Mouse (Mus musculus) layer of hippocampus, adult 18-20 months (tissue): ENCODE data around the gene Stk17b. TPM values are rescaled to one million over a fixed set of nuclear protein-coding genes. Genes with fewer than 3 reads are reported as not detected.
"Not testable (repeated sequence)": the region's sequence is repeated elsewhere in the genome, so short reads cannot be mapped to it uniquely, and the experiment has no call there.

Experiments used
- DNase-seq, 2 experiments: peaks; one replicate each; pipeline ENCODE4 v3.0.0; 2022; ENCODE audit warnings: low spot score in 2 of 2
- total RNA-seq, 2 experiments: library from RNA; stranded (reverse); gene quantifications; 2 replicates each; pipeline ENCODE4 v1.2.3; 2021

The Stk17b gene
- total RNA-seq, 2 experiments from 2014 or later, result 2.6 to 5.3 TPM

GRCm38 (mm10) chr1:53784291-53784720, 718 bp downstream of the Stk17b start:
- peak in 1 of 2 experiments; percentile 8 for DNase-seq

- no peak for DNase-seq
These were observed 2.1 kb downstream of the Stk17b start for GRCm38 (mm10) chr1:53782956-53783355.

GRCm38 (mm10) chr1:53782079-53782478, 2.9 kb downstream of the Stk17b start:
- DNase-seq, result no peak

GRCm38 (mm10) chr1:53781311-53781710, 3.7 kb downstream of the Stk17b start:
- no peak for DNase-seq

GRCm38 (mm10) chr1:53776176-53776905, 8.7 kb downstream of the Stk17b start:
- no peak for DNase-seq

- DNase-seq, result no peak
These were observed 9.5 kb downstream of the Stk17b start for GRCm38 (mm10) chr1:53775545-53775944.

- DNase-seq, result no peak
These were observed 10.0 kb downstream of the Stk17b start for GRCm38 (mm10) chr1:53775036-53775435.

- no peak for DNase-seq
These were observed 10.5 kb downstream of the Stk17b start for GRCm38 (mm10) chr1:53774571-53774970.

- no peak for DNase-seq
These were observed 11.0 kb downstream of the Stk17b start for GRCm38 (mm10) chr1:53773994-53774393.

GRCm38 (mm10) chr1:53772967-53773366, 12.1 kb downstream of the Stk17b start:
- DNase-seq, result no peak

GRCm38 (mm10) chr1:53771476-53771875, 13.5 kb downstream of the Stk17b start:
- DNase-seq, result no peak

GRCm38 (mm10) chr1:53766112-53766511, 18.9 kb downstream of the Stk17b start:
- no peak for DNase-seq

GRCm38 (mm10) chr1:53757316-53757715, 27.7 kb downstream of the Stk17b start:
- no peak for DNase-seq

- DNase-seq, result not testable (repeated sequence)
These were observed 31.5 kb downstream of the Stk17b start for GRCm38 (mm10) chr1:53753501-53753900.

- DNase-seq, result no peak
These were observed 33.9 kb downstream of the Stk17b start for GRCm38 (mm10) chr1:53751144-53751543.

GRCm38 (mm10) chr1:53750697-53751096, 34.3 kb downstream of the Stk17b start:
- DNase-seq, result not testable (repeated sequence)

GRCm38 (mm10) chr1:53749881-53750385, 35.1 kb downstream of the Stk17b start:
- not testable (repeated sequence) for DNase-seq

- no peak for DNase-seq
These were observed 36.5 kb downstream of the Stk17b start for GRCm38 (mm10) chr1:53748571-53748970.

- no peak for DNase-seq
These were observed 39.0 kb downstream of the Stk17b start for GRCm38 (mm10) chr1:53746001-53746400.

- DNase-seq, result no peak
These were observed 43.1 kb downstream of the Stk17b start for GRCm38 (mm10) chr1:53741742-53742458.

- no peak for DNase-seq
These were observed 44.2 kb downstream of the Stk17b start for GRCm38 (mm10) chr1:53740777-53741336.
